Mouse (Mus musculus) small intestine, adult 2 months (tissue): ENCODE data around the gene Kif2a. TPM values are rescaled to one million over a fixed set of nuclear protein-coding genes. Genes with fewer than 3 reads are reported as not detected.
"Not testable (repeated sequence)": the region's sequence is repeated elsewhere in the genome, so short reads cannot be mapped to it uniquely, and the experiment has no call there.

Source experiments
- H3K27ac ChIP-seq: fragments of 200-500 bp; 2 replicates; pipeline ENCODE4 v1.5.1; 2012; ENCODE audit warnings: low read depth, low read length, control low read depth, inconsistent platforms; ENCODE audit not compliant: insufficient read depth
- H3K27me3 ChIP-seq: fragments of 200-500 bp; 2 replicates; pipeline ENCODE4 v1.6.1; 2012; ENCODE audit warnings: mild to moderate bottlenecking, moderate library complexity, low read length, inconsistent platforms; ENCODE audit not compliant: control insufficient read depth, insufficient read depth
- H3K36me3 ChIP-seq: fragments of 200-500 bp; 2 replicates; pipeline ENCODE4 v1.6.1; 2012; ENCODE audit warnings: mild to moderate bottlenecking, low read length, control low read depth, inconsistent platforms; ENCODE audit not compliant: control insufficient read depth, insufficient read depth
- H3K4me1 ChIP-seq: fragments of 200-500 bp; 2 replicates; pipeline ENCODE4 v1.6.1; 2012; ENCODE audit warnings: low read length, inconsistent platforms, mixed read lengths; ENCODE audit not compliant: control insufficient read depth, insufficient read depth, insufficient read length
- H3K4me3 ChIP-seq: fragments of 200-500 bp; 2 replicates; pipeline ENCODE4 v1.5.1; 2012; ENCODE audit warnings: low read depth, mild to moderate bottlenecking, control low read depth, inconsistent platforms, low read length, moderate library complexity
- CTCF ChIP-seq: fragments of 200-500 bp; IDR thresholded peaks from 2 replicates; pipeline ENCODE4 v1.5.1; 2012; ENCODE audit warnings: low read depth, mild to moderate bottlenecking, control low read depth, inconsistent platforms, low read length, moderate library complexity, mixed read lengths; ENCODE audit not compliant: insufficient replicate concordance, insufficient read length; ENCODE audit errors: extremely low read depth
- POLR2A ChIP-seq: fragments of 200-500 bp; IDR thresholded peaks from 2 replicates; pipeline ENCODE4 v1.6.1; 2012; ENCODE audit warnings: low read depth, mild to moderate bottlenecking, control low read depth, inconsistent platforms, low read length, moderate library complexity
- whole genome bisulfite sequencing: fragments of 180-500 bp; shearing (Covaris S2); methylation state at CpG from one replicate; pipeline ENCODE4 v1.1.7; 2018; 5-methylcytosine and 5-hydroxymethylcytosine counted together
- polyA plus RNA-seq: library from polyadenylated mRNA; depleted of rRNA; stranded (reverse); fragments of >200 nt; gene quantifications from 2 replicates; pipeline ENCODE4 v1.2.3, GENCODE M21; 2012

Gene Kif2a
- polyA plus RNA-seq, 1 experiment: 0.95 TPM

GRCm38 (mm10) chr13:106936256-106937137, 85.4 kb downstream of the Kif2a start, which contains the start of gene Ipo11:
Gene Ipo11, minus strand, starts transcription at chr13:106936958.
- H3K27me3 ChIP-seq: no peaks in the 10 kb centered on the region
- no peak within 1 kb of the TSS for H3K27ac ChIP-seq
- no peak for TF ChIP-seq CTCF
- TF ChIP-seq POLR2A: peak; percentile 42
- H3K4me3 ChIP-seq: peak within 1 kb of the TSS; percentile 87
- H3K4me1 ChIP-seq: peaks cover 3% of the 10 kb centered on the region; the same call in 1 of the 2 replicates
- no peaks in the 10 kb centered on the region for H3K36me3 ChIP-seq
- under 1% methylated on average over 84 of the region's 84 CpGs for WGBS

GRCm38 (mm10) chr13:106935871-106936255, 86.1 kb downstream of the Kif2a start:
- under 1% methylated on average over 9 of the region's 9 CpGs for WGBS
- Histone ChIP-seq H3K4me3 (peak overlapping the region; percentile 87), H3K36me3 (no peaks in the 10 kb centered on the region), H3K4me1 (peaks cover 3% of the 10 kb centered on the region; the same call in 1 of the 2 replicates), H3K27ac (no peak overlapping the region), H3K27me3 (no peaks in the 10 kb centered on the region)
- TF ChIP-seq POLR2A (no peak), CTCF (no peak)

- no peak for TF ChIP-seq POLR2A
- Histone ChIP-seq H3K36me3 (no peaks in the 10 kb centered on the region), H3K27ac (no peak overlapping the region), H3K27me3 (no peaks in the 10 kb centered on the region), H3K4me1 (no peaks in the 10 kb centered on the region), H3K4me3 (no peak overlapping the region)
- WGBS: 65% methylated on average over 2 of the region's 2 CpGs
Observed at GRCm38 (mm10) chr13:106929201-106929600, 92.7 kb downstream of the Kif2a start.

GRCm38 (mm10) chr13:106928296-106928695, 93.6 kb downstream of the Kif2a start:
- Histone ChIP-seq H3K27me3 (no peaks in the 10 kb centered on the region), H3K36me3 (0 out of 2 replicates have a peak, but pooled peaks cover 2% of the 10 kb centered on the region), H3K4me1 (no peaks in the 10 kb centered on the region), H3K4me3 (no peak overlapping the region), H3K27ac (no peak overlapping the region)
- no peak for TF ChIP-seq CTCF
- TF ChIP-seq POLR2A: no peak
- 89% methylated on average over 4 of the region's 4 CpGs for WGBS

GRCm38 (mm10) chr13:106925921-106926320, 96.0 kb downstream of the Kif2a start:
- H3K27ac ChIP-seq, H3K27me3 ChIP-seq, H3K36me3 ChIP-seq, H3K4me3 ChIP-seq, H3K4me1 ChIP-seq: not testable (repeated sequence)
- 83% methylated on average over 3 of the region's 3 CpGs for WGBS

- WGBS: 72% methylated on average over 7 of the region's 7 CpGs
- no peak for TF ChIP-seq POLR2A
- TF ChIP-seq CTCF: no peak
- H3K4me1 ChIP-seq: no peaks in the 10 kb centered on the region
- H3K27ac ChIP-seq: no peak overlapping the region
- peaks cover 6% of the 10 kb centered on the region for H3K36me3 ChIP-seq
- H3K27me3 ChIP-seq: no peaks in the 10 kb centered on the region
- no peak overlapping the region for H3K4me3 ChIP-seq
Observed at GRCm38 (mm10) chr13:106918322-106919050, 103.4 kb downstream of the Kif2a start.

GRCm38 (mm10) chr13:106913125-106913736, 108.7 kb downstream of the Kif2a start:
- Histone ChIP-seq H3K27ac (no peak overlapping the region), H3K27me3 (no peaks in the 10 kb centered on the region), H3K4me3 (no peak overlapping the region), H3K4me1 (no peaks in the 10 kb centered on the region), H3K36me3 (peaks cover 8% of the 10 kb centered on the region; the same call in 1 of the 2 replicates)
- TF ChIP-seq POLR2A: no peak
- TF ChIP-seq CTCF: no peak
- 57% methylated on average over 3 of the region's 3 CpGs for WGBS
